Mouse (Mus musculus): ENCODE data around the gene Olfr1214. TPM values are rescaled to one million over a fixed set of nuclear protein-coding genes. Genes with fewer than 3 reads are reported as not detected.

Gene Olfr1214
- polyA plus RNA-seq, 1 experiment: not detected

DNA sequence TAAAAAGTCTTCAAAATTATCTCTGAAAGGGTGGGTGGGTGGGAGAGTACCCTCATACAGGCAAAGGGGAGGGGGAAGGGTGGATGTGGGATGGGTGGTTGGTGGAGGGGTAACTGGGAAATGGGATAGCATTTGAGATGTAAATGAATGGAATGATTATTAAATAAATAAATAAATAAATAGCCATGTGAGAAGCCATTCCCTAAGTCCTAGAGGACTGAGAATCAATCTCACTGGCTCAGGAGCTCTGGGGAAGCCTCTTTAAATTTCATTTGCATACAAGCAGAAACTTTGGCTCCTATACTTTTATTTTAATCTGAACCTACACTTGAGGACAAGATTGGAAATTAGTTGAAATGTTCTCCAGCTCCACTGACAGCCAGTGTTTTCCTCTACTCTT is 38.8 kb downstream of the Olfr1214 start, which contains the start of gene Olfr1212:
TSS of gene Olfr1212 (plus strand) at position 301 of the 400 bp plus-strand sequence.
- H3K36me3 ChIP-seq (ENCODE audit: control insufficient read depth, insufficient read depth): no peaks in the 10 kb centered on the region
- H3K79me2 ChIP-seq (ENCODE audit: control insufficient read depth, insufficient read depth): no peaks in the 10 kb centered on the region
- no peaks in the 10 kb centered on the region for H3K27me3 ChIP-seq (ENCODE audit: control insufficient read depth, insufficient read depth, insufficient read length)
- no peak for TF ChIP-seq CEBPB (IDR thresholded peaks at IDR 0.05; ENCODE audit: low read depth)
- TF ChIP-seq MYOG (IDR thresholded peaks at IDR 0.05; ENCODE audit: control insufficient read depth, extremely low read depth, insufficient read length): no peak
- no peak for TF ChIP-seq MAX (IDR thresholded peaks at IDR 0.05)
- TF ChIP-seq USF1 (IDR thresholded peaks at IDR 0.05; ENCODE audit: low read depth): no peak
- TF ChIP-seq MYOD1 (IDR thresholded peaks at IDR 0.05; ENCODE audit: control insufficient read depth, insufficient read length, low read depth): no peak
- TF ChIP-seq FOSL1 (IDR thresholded peaks at IDR 0.05; ENCODE audit: insufficient read depth, low read length, poor library complexity, severe bottlenecking): no peak
- no peak for TF ChIP-seq CTCF (IDR thresholded peaks at IDR 0.05; ENCODE audit: control insufficient read depth, insufficient read depth, insufficient read length)
- no peak within 1 kb of the TSS for H3K4me3 ChIP-seq (ENCODE audit: insufficient read depth, poor library complexity, severe bottlenecking)
- no peak within 1 kb of the TSS for H3ac ChIP-seq (ENCODE audit: control insufficient read depth, insufficient read length, low read depth)
- no peaks in the 10 kb centered on the region for H3K79me3 ChIP-seq (ENCODE audit: low read depth)

- H3K36me3 ChIP-seq (ENCODE audit: control insufficient read depth, insufficient read depth): no peaks in the 10 kb centered on the region
- no peak within 1 kb of the TSS for H3K4me3 ChIP-seq (ENCODE audit: insufficient read depth, poor library complexity, severe bottlenecking)
- no peaks in the 10 kb centered on the region for H3K79me2 ChIP-seq (ENCODE audit: control insufficient read depth, insufficient read depth)
- H3K27me3 ChIP-seq (ENCODE audit: control insufficient read depth, insufficient read depth, insufficient read length): no peaks in the 10 kb centered on the region
- H3K79me3 ChIP-seq (ENCODE audit: low read depth): no peaks in the 10 kb centered on the region
- TF ChIP-seq USF1 (IDR thresholded peaks at IDR 0.05; ENCODE audit: low read depth) (no peak), FOSL1 (IDR thresholded peaks at IDR 0.05; ENCODE audit: insufficient read depth, low read length, poor library complexity, severe bottlenecking) (no peak), CEBPB (IDR thresholded peaks at IDR 0.05; ENCODE audit: low read depth) (no peak), MAX (IDR thresholded peaks at IDR 0.05) (no peak), CTCF (IDR thresholded peaks at IDR 0.05; ENCODE audit: control insufficient read depth, insufficient read depth, insufficient read length) (no peak)
- H3ac ChIP-seq (ENCODE audit: control insufficient read depth, insufficient read length, low read depth): no peak within 1 kb of the TSS
These were observed 54.4 kb downstream of the Olfr1214 start, which contains the start of gene Olfr1211 for GRCm38 (mm10) chr2:88938011-88938410. Gene Olfr1211 (minus strand): TSS chr2:88938111.

Other genes with a start within 250 kb of the Olfr1214 start
- not detected for gene Olfr1198, start 241.3 kb downstream of the Olfr1214 start, polyA plus RNA-seq (2012; fragmentation: generic; extraction: Trizol)
- gene Olfr1199, start 232.2 kb downstream of the Olfr1214 start, polyA plus RNA-seq (2012; fragmentation: generic; extraction: Trizol): not detected
- not detected for gene Olfr1200, start 222.2 kb downstream of the Olfr1214 start, polyA plus RNA-seq (2012; fragmentation: generic; extraction: Trizol)
- not detected for gene Olfr1201, start 199.6 kb downstream of the Olfr1214 start, polyA plus RNA-seq (2012; fragmentation: generic; extraction: Trizol)
- gene Olfr1202, start 178.2 kb downstream of the Olfr1214 start, polyA plus RNA-seq (2012; fragmentation: generic; extraction: Trizol): not detected
- not detected for gene Olfr1205, start 162.9 kb downstream of the Olfr1214 start, polyA plus RNA-seq (2012; fragmentation: generic; extraction: Trizol)
- gene Olfr1204, start 143.4 kb downstream of the Olfr1214 start, polyA plus RNA-seq (2012; fragmentation: generic; extraction: Trizol): not detected
- not detected for gene Olfr1206, start 129.4 kb downstream of the Olfr1214 start, polyA plus RNA-seq (2012; fragmentation: generic; extraction: Trizol)
- not detected for gene Olfr1208, start 90.3 kb downstream of the Olfr1214 start, polyA plus RNA-seq (2012; fragmentation: generic; extraction: Trizol)
- not detected for gene Olfr1209, start 77.5 kb downstream of the Olfr1214 start, polyA plus RNA-seq (2012; fragmentation: generic; extraction: Trizol)
- not detected for gene Olfr1211, start 54.5 kb downstream of the Olfr1214 start, polyA plus RNA-seq (2012; fragmentation: generic; extraction: Trizol)
- gene Olfr1212, start 38.7 kb downstream of the Olfr1214 start, polyA plus RNA-seq (2012; fragmentation: generic; extraction: Trizol): not detected
- not detected for gene Gm13762, start 12.4 kb downstream of the Olfr1214 start, polyA plus RNA-seq (2012; fragmentation: generic; extraction: Trizol)
- not detected for gene Olfr1215, start 14.3 kb upstream of the Olfr1214 start, polyA plus RNA-seq (2012; fragmentation: generic; extraction: Trizol)
- gene Olfr1216, start 25.7 kb upstream of the Olfr1214 start, polyA plus RNA-seq (2012; fragmentation: generic; extraction: Trizol): not detected
- not detected for gene Olfr1217, start 39.4 kb upstream of the Olfr1214 start, polyA plus RNA-seq (2012; fragmentation: generic; extraction: Trizol)
- gene Olfr1218, start 68.5 kb upstream of the Olfr1214 start, polyA plus RNA-seq (2012; fragmentation: generic; extraction: Trizol): not detected
- gene Olfr1219, start 90.9 kb upstream of the Olfr1214 start, polyA plus RNA-seq (2012; fragmentation: generic; extraction: Trizol): not detected
- not detected for gene Olfr1220, start 114.2 kb upstream of the Olfr1214 start, polyA plus RNA-seq (2012; fragmentation: generic; extraction: Trizol)
- not detected for gene Olfr1221, start 124.6 kb upstream of the Olfr1214 start, polyA plus RNA-seq (2012; fragmentation: generic; extraction: Trizol)
- gene Olfr1222, start 140.4 kb upstream of the Olfr1214 start, polyA plus RNA-seq (2012; fragmentation: generic; extraction: Trizol): not detected
- not detected for gene Olfr1223, start 158.9 kb upstream of the Olfr1214 start, polyA plus RNA-seq (2012; fragmentation: generic; extraction: Trizol)
- not detected for gene Olfr1224-ps1, start 171.4 kb upstream of the Olfr1214 start, polyA plus RNA-seq (2012; fragmentation: generic; extraction: Trizol)
- not detected for gene Olfr1225, start 182.0 kb upstream of the Olfr1214 start, polyA plus RNA-seq (2012; fragmentation: generic; extraction: Trizol)
- not detected for gene Olfr1226, start 207.4 kb upstream of the Olfr1214 start, polyA plus RNA-seq (2012; fragmentation: generic; extraction: Trizol)

All from C2C12 (cell line).